Mouse (Mus musculus) central nervous system, embryonic 14 days (tissue): ENCODE results near the gene Ost4. TPM values are rescaled to one million over a fixed set of nuclear protein-coding genes. Genes with fewer than 3 reads are reported as not detected.

Experiments used
- polyA plus RNA-seq: library from polyadenylated mRNA; depleted of rRNA; stranded (reverse); fragments of >200 nt; gene quantifications from 2 replicates; pipeline ENCODE4 v1.2.3, GENCODE M21; 2012; rRNA removed

The Ost4 gene
- 274 and 279 TPM in 2 replicates for polyA plus RNA-seq

GRCm38 (mm10) chr5:30907413-30908059 is at the start of gene Ost4:
Gene Ost4 (minus strand): TSS chr5:30907788.

GRCm38 (mm10) chr5:30944956-30945781 is 37.6 kb upstream of the Ost4 start, which contains the start of gene Cgref1:
Gene Cgref1 (minus strand): TSS chr5:30945591.

GRCm38 (mm10) chr5:30921256-30922033 is 13.9 kb upstream of the Ost4 start, which contains the start of gene Khk:
Gene Khk (plus strand): TSS chr5:30921431.

GRCm38 (mm10) chr5:30913060-30913841 is 5.7 kb upstream of the Ost4 start, which contains the start of gene Emilin1:
Gene Emilin1 (plus strand): TSS chr5:30913402.

GRCm38 (mm10) chr5:30888337-30889087 is 19.1 kb downstream of the Ost4 start, which contains the start of gene Agbl5:
Gene Agbl5 (plus strand): TSS chr5:30888694.

DNA sequence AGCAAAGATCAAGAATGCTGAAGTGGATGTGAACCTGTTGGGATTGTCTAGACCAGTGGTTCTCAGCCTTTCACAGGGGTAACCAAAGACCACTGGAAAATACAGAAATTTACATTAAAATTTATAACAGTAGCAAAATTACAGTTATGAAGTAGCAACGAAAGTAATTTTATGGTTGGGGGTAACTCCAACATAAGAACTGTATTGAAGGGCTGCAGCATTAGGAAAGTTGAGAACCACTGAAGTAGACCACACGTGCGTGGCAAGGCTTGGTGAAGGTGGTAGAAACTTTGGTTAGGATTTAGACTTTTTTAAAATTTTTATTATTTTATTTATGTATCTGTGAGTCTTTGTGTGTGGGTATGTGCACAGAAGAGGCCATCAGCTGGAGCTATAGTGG is 39.9 kb downstream of the Ost4 start, which contains the start of gene Tmem214:
Tmem214 (plus strand) TSS at position 301 of the 400 bp plus-strand sequence.

Other genes with a start within 250 kb of the Ost4 start
- 96.4 and 115 TPM in 2 replicates for gene Cenpa, start 241.0 kb downstream of the Ost4 start, polyA plus RNA-seq
- 293 and 314 TPM in 2 replicates for gene Dpysl5, start 196.2 kb downstream of the Ost4 start, polyA plus RNA-seq
- gene Mapre3, start 93.1 kb downstream of the Ost4 start, polyA plus RNA-seq: 152 and 160 TPM in 2 replicates
- 68.4 and 82.8 TPM in 2 replicates for gene Tmem214, start 39.8 kb downstream of the Ost4 start, polyA plus RNA-seq
- gene Agbl5, start 19.1 kb downstream of the Ost4 start, polyA plus RNA-seq: 62.6 and 66.7 TPM in 2 replicates
- gene Emilin1, start 5.6 kb upstream of the Ost4 start, polyA plus RNA-seq: 19.9 and 63.3 TPM in 2 replicates
- gene Khk, start 13.6 kb upstream of the Ost4 start, polyA plus RNA-seq: 7.9 and 13.1 TPM in 2 replicates
- gene Cgref1, start 37.8 kb upstream of the Ost4 start, polyA plus RNA-seq: 25.2 and 28.8 TPM in 2 replicates
- gene Preb, start 52.6 kb upstream of the Ost4 start, polyA plus RNA-seq: 194 and 208 TPM in 2 replicates
- gene Tcf23, start 60.9 kb upstream of the Ost4 start, polyA plus RNA-seq: not detected in 2 replicates
- gene Atraid, start 140.5 kb upstream of the Ost4 start, polyA plus RNA-seq: 131 and 134 TPM in 2 replicates
- 31.0 and 36.5 TPM in 2 replicates for gene Slc5a6, start 141.1 kb upstream of the Ost4 start, polyA plus RNA-seq
- 29.6 and 31.9 TPM in 2 replicates for gene Cad, start 147.0 kb upstream of the Ost4 start, polyA plus RNA-seq
- gene Dnajc5g, start 198.5 kb upstream of the Ost4 start, polyA plus RNA-seq: not detected in 2 replicates
- 18.5 and 25.0 TPM in 2 replicates for gene Slc30a3, start 200.4 kb upstream of the Ost4 start, polyA plus RNA-seq
- gene Trim54, start 208.9 kb upstream of the Ost4 start, polyA plus RNA-seq: 1.5 TPM in 1 of 2 replicates, not detected in the other
- gene Ucn, start 231.0 kb upstream of the Ost4 start, polyA plus RNA-seq: not detected in 2 replicates
- 51.7 and 55.6 TPM in 2 replicates for gene Mpv17, start 246.5 kb upstream of the Ost4 start, polyA plus RNA-seq